Mouse (Mus musculus) liver, embryonic 14.5 days (tissue): ENCODE results near the gene Ephb3. TPM values are rescaled to one million over a fixed set of nuclear protein-coding genes. Genes with fewer than 3 reads are reported as not detected.

Source experiments
- ATAC-seq: fragments of 200-750 bp; cut with Nextera tagmentation; 2 replicates; pipeline ENCODE4 v1.8.0; 2017; ENCODE audit warnings: moderate number of reproducible peaks, mild to moderate bottlenecking, moderate library complexity; ENCODE audit not compliant: insufficient read depth
- DNase-seq, 3 experiments: peaks; one replicate each; pipeline ENCODE4 v3.0.0-alpha.2; 2012 to 2013; ENCODE audit warnings: low read depth in 3 of 3, low spot score in 3 of 3
- H3K27ac ChIP-seq: fragments of 300-500 bp; sonication (generic); 2 replicates; pipeline ENCODE4 v1.5.1; 2014; ENCODE audit warnings: moderate library complexity, mild to moderate bottlenecking, control low read depth, inconsistent platforms
- H3K27me3 ChIP-seq: fragments of 300-500 bp; sonication (generic); 2 replicates; pipeline ENCODE4 v1.6.1; 2014; ENCODE audit warnings: mild to moderate bottlenecking, low read length, moderate library complexity; ENCODE audit not compliant: control insufficient read depth, insufficient read depth
- H3K36me3 ChIP-seq: fragments of 300-500 bp; sonication (generic); replicated peaks from 2 replicates; pipeline ENCODE4 v1.6.1; 2014; ENCODE audit warnings: low read depth; ENCODE audit not compliant: control insufficient read depth, insufficient read depth
- H3K4me1 ChIP-seq, 2 experiments: fragments of 200-500 bp in 1 of 2; fragments of 300-500 bp in 1 of 2; sonication (generic) in 1 of 2; replicated peaks; 2 replicates each; pipeline ENCODE4 v1.6.1; 2012 to 2014; ENCODE audit warnings: antibody characterized with exemption in 1 of 2, inconsistent platforms in 1 of 2, low read length in 1 of 2; ENCODE audit not compliant: control insufficient read depth in 2 of 2, insufficient read depth in 2 of 2
- H3K4me2 ChIP-seq: fragments of 300-500 bp; sonication (generic); 2 replicates; pipeline ENCODE4 v1.6.1; 2014; ENCODE audit warnings: low read depth, mild to moderate bottlenecking, control low read depth, moderate library complexity
- H3K4me3 ChIP-seq, 2 experiments: fragments of 200-500 bp in 1 of 2; fragments of 300-500 bp in 1 of 2; sonication (generic) in 1 of 2; 2 replicates each; pipeline ENCODE4 v1.5.1; 2012 to 2014; ENCODE audit warnings: low read depth in 2 of 2, low read length in 2 of 2, mild to moderate bottlenecking in 2 of 2, control low read depth in 1 of 2, inconsistent platforms in 1 of 2, moderate library complexity in 1 of 2; ENCODE audit not compliant: insufficient read depth in 1 of 2
- H3K9ac ChIP-seq: fragments of 300-500 bp; sonication (generic); replicated peaks from 2 replicates; pipeline ENCODE4 v1.6.1; 2014; ENCODE audit warnings: mild to moderate bottlenecking, control low read depth, moderate library complexity
- H3K9me3 ChIP-seq: fragments of 300-500 bp; sonication (generic); 2 replicates; pipeline ENCODE4 v1.6.1; 2016; ENCODE audit warnings: low read length, mixed read lengths; ENCODE audit not compliant: control insufficient read depth
- CTCF ChIP-seq: IDR thresholded peaks from 2 replicates; pipeline ENCODE4 v1.5.1; 2016; ENCODE audit warnings: antibody characterized with exemption, low read depth, control low read depth
- EP300 ChIP-seq: IDR thresholded peaks from 2 replicates; pipeline ENCODE4 v1.6.1; 2016; ENCODE audit warnings: antibody characterized with exemption, low read depth
- WGBS: fragments of 180-500 bp; shearing (Covaris S2); extraction: QIAGEN DNeasy Blood & Tissue Kit; methylation state at CpG from one replicate; pipeline ENCODE4 v1.1.7; 2014; ENCODE audit not compliant: insufficient replicate concordance; 5-methylcytosine and 5-hydroxymethylcytosine counted together
- polyA plus RNA-seq, 2 experiments: library from polyadenylated mRNA; depleted of rRNA in 1 of 2; stranded (reverse) in 1 of 2; unstranded in 1 of 2; fragments of >200 nt; fragmentation: Nextera tagmentation in 1 of 2; extraction: Ambion mirVana in 1 of 2; gene quantifications; 2 replicates each; pipeline versions ENCODE4 v1.2.1 to v1.2.3; 2012 to 2014

Gene Ephb3
- polyA plus RNA-seq, 2 experiments = 0.47 to 0.48 TPM

DNA sequence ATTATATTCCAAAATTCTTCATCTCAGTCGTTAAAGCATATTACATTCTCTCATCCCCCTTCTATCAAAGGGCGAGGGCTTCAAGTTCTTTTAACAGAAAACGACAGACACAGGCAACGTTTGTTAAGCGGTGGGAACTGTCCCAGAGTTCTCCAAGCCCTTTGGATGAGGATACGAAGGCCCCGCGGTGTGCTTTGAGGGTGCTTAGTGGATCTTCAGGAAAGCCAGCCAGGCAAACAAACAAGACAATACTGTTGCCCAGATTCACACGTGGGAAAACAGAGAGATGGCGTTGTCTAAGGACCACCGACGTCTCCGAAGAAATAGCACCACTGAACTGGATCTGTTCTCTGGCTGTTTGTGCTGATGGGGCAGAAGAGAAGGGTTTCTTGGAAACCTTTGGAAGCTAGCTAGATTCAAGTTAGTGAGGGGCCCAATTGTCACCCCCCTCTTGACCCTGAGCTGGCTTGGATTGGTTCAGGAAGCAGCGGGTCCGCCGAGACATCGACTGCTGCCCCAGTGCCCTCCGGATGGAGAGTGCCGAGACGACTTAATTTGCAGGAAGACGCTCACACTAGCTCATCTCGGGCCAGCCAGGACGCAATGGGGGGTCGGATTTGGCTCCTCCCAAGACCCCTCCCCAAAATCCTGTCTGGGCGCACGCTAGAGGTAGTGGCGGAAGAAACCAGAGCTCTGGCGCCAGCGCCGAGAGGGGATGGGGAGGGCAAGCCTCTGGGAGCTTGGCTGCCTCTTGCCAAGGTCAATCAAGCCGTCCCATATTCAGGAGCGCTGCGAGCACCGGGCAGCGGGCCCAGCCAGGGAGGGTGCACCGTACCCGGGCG, 43.5 kb downstream of the Ephb3 start:
- no peaks in the 10 kb centered on the region for H3K9me3 ChIP-seq
- TF ChIP-seq EP300 (no peak), CTCF (no peak)
- 3% methylated on average over 38 of the region's 38 CpGs for WGBS
- no peak overlapping the region for H3K27ac ChIP-seq
- peak overlapping the region in 1 of 2 experiments; percentile 4; a peak in 1 of 4 replicates for H3K4me3 ChIP-seq
- peak overlapping the region; percentile 45 for H3K4me2 ChIP-seq
- no peaks in the 10 kb centered on the region for H3K36me3 ChIP-seq
- H3K27me3 ChIP-seq = peaks cover 44% of the 10 kb centered on the region
- 0 out of 4 replicates have a peak, but pooled peaks cover 0 to 2% of the 10 kb centered on the region in 2 experiments for H3K4me1 ChIP-seq
- no peak for ATAC-seq
- no peak overlapping the region for H3K9ac ChIP-seq
- no peak for DNase-seq

DNA sequence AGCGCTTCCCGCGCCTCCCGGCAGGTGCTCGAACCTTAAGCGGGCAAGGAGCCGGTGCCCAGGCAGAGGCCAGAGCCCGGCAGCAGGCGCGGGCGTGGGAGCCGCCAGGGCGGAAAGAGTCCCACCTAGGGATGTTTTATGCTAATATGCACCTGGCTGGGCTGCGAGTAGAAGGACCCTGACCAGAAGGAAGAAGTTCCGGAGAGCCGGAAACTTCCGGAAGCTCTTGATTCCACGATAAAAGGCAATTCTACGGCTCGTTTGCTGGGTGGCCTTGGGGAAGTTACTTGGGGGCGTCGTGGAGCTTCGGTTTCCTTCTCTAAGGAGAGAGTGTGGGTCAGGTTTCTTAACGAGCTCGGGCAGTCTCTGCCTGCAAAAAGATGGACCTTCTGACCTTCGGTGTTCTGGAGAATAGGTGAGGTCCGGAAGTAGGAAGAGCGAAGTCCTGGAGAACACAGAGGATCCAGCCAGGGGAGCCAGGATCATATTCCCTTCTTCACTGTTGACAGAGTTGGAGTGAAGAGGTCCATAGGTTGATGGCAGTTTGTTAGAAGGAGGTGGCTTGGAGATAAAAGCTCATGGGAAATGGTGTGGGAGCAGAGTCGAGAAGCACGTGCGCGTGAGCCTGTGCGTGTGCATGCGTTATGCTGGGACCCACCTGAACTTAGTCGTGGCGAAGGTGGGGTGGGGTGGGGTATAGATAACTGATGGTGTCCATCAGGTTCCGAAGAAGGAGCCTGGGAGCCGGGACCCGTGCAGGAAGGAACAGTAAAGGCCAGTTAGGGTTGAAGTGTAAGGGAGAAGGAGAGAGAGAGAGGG, 44.4 kb downstream of the Ephb3 start:
- Histone ChIP-seq H3K4me1 (0 out of 4 replicates have a peak, but pooled peaks cover 0 to 2% of the 10 kb centered on the region in 2 experiments), H3K4me2 (peak overlapping the region; percentile 45), H3K9ac (no peak overlapping the region), H3K27ac (no peak overlapping the region), H3K27me3 (peaks cover 44% of the 10 kb centered on the region), H3K9me3 (no peaks in the 10 kb centered on the region), H3K4me3 (peak overlapping the region in 1 of 2 experiments; percentile 4; a peak in 1 of 4 replicates), H3K36me3 (no peaks in the 10 kb centered on the region)
- ATAC-seq (no peak), DNase-seq (no peak)
- TF ChIP-seq EP300 (no peak), CTCF (no peak)
- WGBS = 3% methylated on average over 39 of the region's 39 CpGs

DNA sequence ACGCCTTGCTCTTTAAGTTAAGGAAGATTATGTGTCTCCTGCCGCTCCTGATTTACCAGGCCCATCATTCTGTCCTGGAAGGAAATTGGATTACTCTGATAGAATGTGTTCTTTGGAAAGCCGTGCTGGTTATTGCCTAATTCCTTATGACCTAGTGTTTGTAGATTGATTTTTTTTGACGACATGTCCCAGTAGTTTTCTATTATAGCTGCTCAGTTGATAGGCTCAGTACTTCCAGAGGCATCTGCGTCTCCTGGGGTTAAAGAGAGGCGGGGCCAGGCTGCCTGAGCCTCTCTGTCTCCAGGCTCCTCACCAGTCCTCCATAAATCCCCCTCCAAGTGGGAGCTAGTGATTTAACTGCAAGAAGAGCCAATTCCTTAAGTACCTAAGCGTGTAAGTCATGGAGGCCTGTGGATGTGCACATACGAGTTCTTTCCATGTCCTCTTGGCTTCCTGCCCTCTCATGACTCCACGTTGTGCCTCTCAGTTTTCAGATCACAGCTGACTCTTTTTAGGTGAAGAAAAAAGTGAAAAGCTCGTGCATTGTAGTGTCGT, 47.9 kb downstream of the Ephb3 start:
- no peaks in the 10 kb centered on the region for H3K9me3 ChIP-seq
- H3K27ac ChIP-seq = no peak overlapping the region
- H3K27me3 ChIP-seq = peaks cover 21% of the 10 kb centered on the region
- H3K4me3 ChIP-seq = no peak overlapping the region
- TF ChIP-seq CTCF = no peak
- TF ChIP-seq EP300 = no peak
- ATAC-seq = no peak
- no peak overlapping the region for H3K4me2 ChIP-seq
- WGBS = 41% methylated on average over 11 of the region's 11 CpGs
- DNase-seq = no peak
- H3K36me3 ChIP-seq = no peaks in the 10 kb centered on the region
- 0 out of 4 replicates have a peak, but pooled peaks cover 0 to 2% of the 10 kb centered on the region in 2 experiments for H3K4me1 ChIP-seq
- no peak overlapping the region for H3K9ac ChIP-seq

DNA sequence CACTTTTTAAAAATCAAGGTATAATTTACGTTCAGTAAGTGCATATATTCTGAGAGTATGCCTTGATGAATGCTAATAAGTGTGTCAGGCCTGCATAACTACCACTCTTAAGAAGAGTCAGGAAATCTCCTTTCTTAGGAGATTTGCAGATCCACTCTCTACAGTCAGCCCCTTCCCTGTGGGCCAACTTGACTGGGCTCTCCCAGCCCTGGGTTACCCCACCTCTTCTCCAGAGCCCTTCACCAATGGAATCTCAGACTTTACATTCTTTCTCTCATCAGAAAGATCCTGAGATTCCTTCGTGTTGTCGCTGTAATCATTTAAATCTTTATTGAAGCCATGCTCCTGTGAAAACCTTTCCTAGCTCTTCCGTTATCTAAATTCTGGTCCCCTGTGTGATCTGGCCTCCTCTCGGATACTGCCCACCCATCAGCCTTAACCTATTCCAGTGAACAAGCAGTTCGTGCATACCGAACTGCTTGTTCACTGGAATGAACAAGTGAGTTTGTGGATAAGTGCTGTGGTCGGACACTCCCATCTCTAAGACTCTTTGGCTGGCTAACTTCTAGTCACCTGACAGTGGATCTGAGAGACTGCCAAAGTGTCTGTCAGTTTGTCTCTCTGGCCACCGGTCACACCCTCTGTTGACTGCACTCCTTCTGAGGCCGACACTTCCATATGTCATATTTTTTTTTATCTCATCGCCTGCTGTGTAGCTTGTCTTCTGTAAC, 51.2 kb downstream of the Ephb3 start:
- H3K9ac ChIP-seq = no peak overlapping the region
- H3K36me3 ChIP-seq = no peaks in the 10 kb centered on the region
- H3K27ac ChIP-seq = no peak overlapping the region
- 47% methylated on average over 11 of the region's 11 CpGs for whole genome bisulfite sequencing
- H3K4me3 ChIP-seq = no peak overlapping the region
- ATAC-seq = no peak
- H3K4me1 ChIP-seq = no peaks in the 10 kb centered on the region
- TF ChIP-seq EP300 (no peak), CTCF (no peak)
- no peak overlapping the region for H3K4me2 ChIP-seq
- H3K27me3 ChIP-seq = no peaks in the 10 kb centered on the region; the same call in 1 of the 2 replicates
- no peak for DNase-seq
- no peaks in the 10 kb centered on the region for H3K9me3 ChIP-seq
